Mouse (Mus musculus) cerebellum, adult 2 months (tissue): ENCODE data around the gene Fopnl.

Experiments used
- CTCF ChIP-seq: fragments of 200-500 bp; IDR thresholded peaks from 2 replicates; pipeline ENCODE4 v1.5.1; 2011; ENCODE audit warnings: low read depth, mild to moderate bottlenecking, control low read depth, low read length, moderate library complexity, borderline replicate concordance; ENCODE audit not compliant: insufficient read depth
- POLR2A ChIP-seq: fragments of 200-500 bp; IDR thresholded peaks from 2 replicates; pipeline ENCODE4 v1.6.1; 2011; ENCODE audit warnings: low read length, control low read depth, borderline replicate concordance; ENCODE audit not compliant: insufficient read depth

GRCm38 (mm10) chr16:14364066-14364465, 46.9 kb upstream of the Fopnl start:
- TF ChIP-seq POLR2A (no peak), CTCF (no peak)
